Mouse (Mus musculus): Measurements from ENCODE around the gene Clasp1.

- TF ChIP-seq CTCF (IDR thresholded peaks at IDR 0.05; ENCODE audit: extremely low read depth, insufficient read length, insufficient replicate concordance, low read depth, low read length), result no peak
- no peak for TF ChIP-seq POLR2A (IDR thresholded peaks at IDR 0.05; ENCODE audit: low read depth, low read length)
Measured at GRCm38 (mm10) chr1:118650771-118651080, 261.9 kb downstream of the Clasp1 start.

Measured in small intestine, adult 2 months (tissue).